Mouse (Mus musculus) C2C12 (cell line): ENCODE measurements around the gene Cacna1c.

Source experiments
- CEBPB ChIP-seq: IDR thresholded peaks from one replicate; pipeline ENCODE4 v1.6.1; 2011; ENCODE audit warnings: low read depth, mild to moderate bottlenecking, control low read depth, moderate library complexity
- CTCF ChIP-seq: IDR thresholded peaks from one replicate; pipeline ENCODE4 v1.5.1; 2011; ENCODE audit not compliant: control insufficient read depth, insufficient read depth, insufficient read length
- FOSL1 ChIP-seq: IDR thresholded peaks from one replicate; pipeline ENCODE4 v1.8.0; 2011; ENCODE audit warnings: mild to moderate bottlenecking, low read length; ENCODE audit not compliant: poor library complexity, insufficient read depth, severe bottlenecking
- MAX ChIP-seq: IDR thresholded peaks from one replicate; pipeline ENCODE4 v1.6.1; 2011; ENCODE audit warnings: mild to moderate bottlenecking, control low read depth
- MYOD1 ChIP-seq: IDR thresholded peaks from one replicate; pipeline ENCODE4 v1.6.1; 2011; ENCODE audit warnings: low read depth; ENCODE audit not compliant: control insufficient read depth, insufficient read length
- MYOG ChIP-seq: IDR thresholded peaks from one replicate; pipeline ENCODE4 v1.6.1; 2011; ENCODE audit not compliant: control insufficient read depth, insufficient read length; ENCODE audit errors: extremely low read depth
- USF1 ChIP-seq: IDR thresholded peaks from one replicate; pipeline ENCODE4 v1.6.1; 2011; ENCODE audit warnings: low read depth, mild to moderate bottlenecking, control low read depth, moderate library complexity

DNA sequence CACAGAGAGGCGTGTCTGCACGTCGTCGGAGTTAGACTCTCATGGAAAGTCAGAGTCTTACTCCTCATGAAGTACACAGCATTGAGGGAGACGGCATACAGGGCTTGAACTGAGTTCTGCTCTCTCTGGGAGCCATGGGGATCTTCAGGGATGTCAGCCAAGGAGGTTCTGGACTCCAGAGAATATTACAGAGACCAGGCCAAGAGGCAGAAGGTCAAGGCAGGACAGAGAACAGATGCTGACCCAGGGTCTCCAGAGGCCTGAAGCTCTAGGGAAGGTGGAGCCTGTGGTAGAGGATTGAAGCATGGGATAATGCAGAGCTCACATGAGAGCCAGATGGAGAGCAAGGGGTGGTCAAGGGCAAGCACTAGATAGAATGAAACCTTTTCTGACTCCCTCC, 507.4 kb downstream of the Cacna1c start:
- TF ChIP-seq MAX: no peak
- TF ChIP-seq USF1: no peak
- no peak for TF ChIP-seq CTCF
- TF ChIP-seq MYOD1: no peak
- no peak for TF ChIP-seq MYOG
- TF ChIP-seq CEBPB: no peak
- no peak for TF ChIP-seq FOSL1
